Mouse (Mus musculus) E14TG2a.4 (cell line): ENCODE data around the gene Elmo1.

ENCODE experiments used
- H3K27me3 ChIP-seq: 2 replicates; pipeline ENCODE4 v1.6.1; 2014; ENCODE audit warnings: low read length, control low read depth; ENCODE audit not compliant: insufficient read depth
- H3K36me3 ChIP-seq: 2 replicates; pipeline ENCODE4 v1.6.1; 2014; ENCODE audit warnings: low read length, control low read depth; ENCODE audit not compliant: insufficient read depth
- H3K4me1 ChIP-seq: replicated peaks from 2 replicates; pipeline ENCODE4 v1.6.1; 2014; ENCODE audit warnings: low read depth, low read length, control low read depth
- H3K4me3 ChIP-seq: replicated peaks from 2 replicates; pipeline ENCODE4 v1.5.1; 2014; ENCODE audit warnings: mild to moderate bottlenecking, low read length
- H3K9me3 ChIP-seq: 2 replicates; pipeline ENCODE4 v1.6.1; 2014; ENCODE audit warnings: low read length, control low read depth
- CTCF ChIP-seq: conservative IDR thresholded peaks from 2 replicates; pipeline ENCODE4 v1.5.1; 2014; ENCODE audit warnings: low read length
- NANOG ChIP-seq: IDR thresholded peaks from 2 replicates; pipeline ENCODE4 v1.6.1; 2014; ENCODE audit warnings: borderline replicate concordance, low read length, mixed read lengths
- POU5F1 ChIP-seq: IDR thresholded peaks from 2 replicates; pipeline ENCODE4 v1.6.1; 2014; ENCODE audit warnings: low read length, borderline replicate concordance

The Elmo1 gene

DNA sequence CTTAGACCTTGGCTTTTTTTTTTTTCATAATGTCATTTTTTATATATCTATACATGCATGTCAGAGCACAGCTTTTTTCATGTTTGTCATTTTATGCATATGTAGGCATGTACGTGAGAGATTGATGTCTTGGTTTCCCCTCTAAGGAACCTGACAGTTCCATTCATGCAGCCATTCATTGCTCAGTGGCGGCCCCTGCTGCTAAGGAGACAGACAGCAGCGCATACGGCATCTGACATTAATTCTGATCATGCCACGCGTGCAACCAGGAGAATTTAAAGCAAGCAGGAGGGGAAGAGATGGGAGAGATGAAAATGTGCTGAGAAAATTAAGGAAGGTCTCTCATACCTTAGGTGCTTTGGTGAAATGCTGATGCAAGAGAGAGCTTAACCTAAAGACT is 381.3 kb downstream of the Elmo1 start:
- H3K9me3 ChIP-seq = peaks cover 7% of the 10 kb centered on the region; the same call in 1 of the 2 replicates
- no peaks in the 10 kb centered on the region for H3K27me3 ChIP-seq
- no peak overlapping the region for H3K4me3 ChIP-seq
- TF ChIP-seq POU5F1 (no peak), CTCF (peak; percentile 89), NANOG (no peak)
- H3K36me3 ChIP-seq = no peaks in the 10 kb centered on the region
- H3K4me1 ChIP-seq = peaks cover 24% of the 10 kb centered on the region

DNA sequence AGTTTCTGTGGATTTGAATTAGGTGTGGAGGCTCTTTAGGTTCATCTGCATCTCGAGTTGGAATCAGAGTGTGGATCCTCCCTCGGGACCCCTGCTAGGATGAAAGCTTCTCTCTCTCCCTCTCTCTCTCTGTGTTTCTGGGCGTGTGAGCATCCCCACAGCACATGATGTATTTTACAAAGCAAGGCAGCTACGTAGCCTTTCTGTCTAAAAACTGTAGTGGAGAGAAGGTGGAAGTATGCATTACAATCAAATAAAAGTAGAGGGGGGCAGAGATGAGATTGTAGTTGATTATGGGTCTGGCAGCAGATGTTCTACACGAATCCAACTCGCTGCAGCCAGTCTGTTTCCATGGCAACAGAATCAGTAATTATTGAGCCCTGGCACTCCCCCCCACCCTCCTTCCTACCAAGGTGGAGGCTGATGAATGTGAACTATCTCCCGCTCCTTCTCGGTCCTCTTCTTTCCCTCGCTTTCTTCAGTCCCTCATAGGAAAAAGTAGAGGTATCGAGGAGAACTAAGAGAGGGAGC is 382.0 kb downstream of the Elmo1 start:
- Histone ChIP-seq H3K36me3 (no peaks in the 10 kb centered on the region), H3K4me3 (no peak overlapping the region), H3K9me3 (peaks cover 7% of the 10 kb centered on the region; the same call in 1 of the 2 replicates), H3K4me1 (peaks cover 24% of the 10 kb centered on the region), H3K27me3 (no peaks in the 10 kb centered on the region)
- TF ChIP-seq NANOG (no peak), POU5F1 (no peak), CTCF (no peak)

DNA sequence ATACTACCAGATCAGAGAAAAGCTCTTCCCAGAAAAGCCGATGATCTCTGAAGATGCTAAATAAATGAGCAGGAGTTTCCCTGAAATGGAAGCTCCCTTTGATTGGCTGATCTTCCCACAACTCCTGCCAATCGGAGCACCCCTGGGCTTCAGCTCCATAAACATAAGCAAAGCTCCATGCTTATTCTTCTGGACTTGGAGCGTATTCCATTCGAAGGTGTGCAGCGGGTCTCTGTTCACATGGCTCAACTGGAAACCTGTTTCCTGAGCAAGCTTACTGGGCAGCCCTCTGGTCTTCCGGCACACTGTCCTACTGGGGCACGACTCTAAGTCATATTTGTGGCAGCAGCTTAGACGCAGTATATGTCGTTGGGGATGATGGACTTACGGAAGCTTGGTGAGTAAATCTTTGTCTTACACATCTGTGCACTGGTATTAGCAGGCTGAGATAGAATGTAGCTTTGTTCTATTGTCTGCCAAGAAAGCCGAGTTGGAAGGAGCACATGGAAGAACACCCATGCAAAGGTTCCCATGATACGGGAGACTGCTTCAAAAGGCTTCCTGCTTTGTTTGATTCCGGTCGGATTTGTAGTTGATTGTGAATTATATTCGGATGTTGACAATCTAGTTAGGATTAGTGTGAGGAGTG is 382.6 kb downstream of the Elmo1 start:
- Histone ChIP-seq H3K36me3 (no peaks in the 10 kb centered on the region), H3K4me1 (peaks cover 24% of the 10 kb centered on the region), H3K4me3 (no peak overlapping the region), H3K27me3 (no peaks in the 10 kb centered on the region), H3K9me3 (peaks cover 7% of the 10 kb centered on the region; the same call in 1 of the 2 replicates)
- TF ChIP-seq POU5F1 (no peak), NANOG (no peak), CTCF (no peak)

DNA sequence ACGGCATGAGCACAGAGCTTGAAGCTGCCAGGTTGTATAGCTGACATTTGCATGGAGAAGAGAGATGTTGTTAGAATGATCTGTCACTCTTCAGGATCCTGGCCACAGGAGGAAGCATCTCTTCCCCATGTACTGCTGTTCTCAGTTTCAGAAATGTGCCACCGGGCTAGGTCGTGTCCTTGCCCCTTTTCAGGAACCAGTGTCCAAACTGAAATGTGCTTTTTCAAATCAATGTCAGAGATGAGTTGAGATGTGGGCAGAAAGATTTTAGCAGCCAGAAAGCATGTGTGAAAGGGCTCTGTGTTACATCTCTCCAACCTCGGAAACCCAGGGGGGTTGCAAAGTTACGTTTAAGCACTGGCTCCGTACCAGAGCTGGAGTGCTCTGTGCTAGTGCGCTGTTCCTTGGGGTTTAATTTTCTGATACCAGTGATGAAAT is 383.3 kb downstream of the Elmo1 start:
- TF ChIP-seq NANOG (no peak), CTCF (no peak), POU5F1 (no peak)
- Histone ChIP-seq H3K36me3 (no peaks in the 10 kb centered on the region), H3K27me3 (no peaks in the 10 kb centered on the region), H3K9me3 (peaks cover 7% of the 10 kb centered on the region; the same call in 1 of the 2 replicates), H3K4me3 (no peak overlapping the region), H3K4me1 (peaks cover 24% of the 10 kb centered on the region)

DNA sequence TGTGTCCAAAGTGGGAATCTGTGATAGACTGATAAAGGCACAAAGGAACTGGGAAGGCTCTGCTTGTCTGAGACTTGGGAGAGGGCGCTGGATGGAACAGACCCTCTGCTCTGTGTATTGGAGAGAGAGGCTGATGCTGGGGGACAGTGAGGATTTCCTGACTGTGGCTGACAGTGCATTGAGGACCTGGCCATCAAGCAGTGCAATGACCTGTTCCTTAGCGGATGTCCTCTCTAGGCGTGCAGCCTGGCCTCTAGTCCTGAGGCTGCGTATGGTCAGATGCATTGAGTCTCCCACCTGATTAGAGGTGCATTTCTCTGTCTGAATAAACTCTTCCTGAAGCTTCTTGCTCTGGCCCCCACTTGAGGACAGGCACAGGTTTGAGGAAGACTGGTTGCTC is 384.2 kb downstream of the Elmo1 start:
- Histone ChIP-seq H3K4me3 (no peak overlapping the region), H3K36me3 (no peaks in the 10 kb centered on the region), H3K4me1 (peaks cover 18% of the 10 kb centered on the region), H3K27me3 (no peaks in the 10 kb centered on the region), H3K9me3 (peaks cover 7% of the 10 kb centered on the region; the same call in 1 of the 2 replicates)
- TF ChIP-seq POU5F1 (no peak), CTCF (no peak), NANOG (no peak)

DNA sequence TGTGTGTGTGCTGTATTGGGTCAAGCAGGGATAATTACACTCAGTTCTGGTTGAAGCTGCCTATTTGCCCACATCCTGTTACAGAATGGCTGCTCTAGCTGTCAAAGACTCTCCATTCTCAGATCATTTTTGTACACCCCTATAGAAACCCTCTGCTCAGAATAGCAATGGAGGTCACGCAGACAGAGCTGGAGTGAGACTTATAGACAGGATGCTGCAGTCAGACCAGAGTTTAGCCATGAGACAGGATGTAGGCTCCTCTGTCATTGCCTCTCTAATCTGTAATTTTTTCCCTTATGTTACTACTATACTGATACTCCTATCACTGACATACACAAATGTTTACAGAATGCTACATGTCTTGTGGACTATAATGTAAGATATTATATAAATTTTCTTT is 391.4 kb downstream of the Elmo1 start:
- Histone ChIP-seq H3K27me3 (no peaks in the 10 kb centered on the region), H3K4me1 (no peaks in the 10 kb centered on the region), H3K9me3 (no peaks in the 10 kb centered on the region), H3K4me3 (no peak overlapping the region), H3K36me3 (no peaks in the 10 kb centered on the region)
- TF ChIP-seq POU5F1 (no peak), NANOG (no peak), CTCF (no peak)

DNA sequence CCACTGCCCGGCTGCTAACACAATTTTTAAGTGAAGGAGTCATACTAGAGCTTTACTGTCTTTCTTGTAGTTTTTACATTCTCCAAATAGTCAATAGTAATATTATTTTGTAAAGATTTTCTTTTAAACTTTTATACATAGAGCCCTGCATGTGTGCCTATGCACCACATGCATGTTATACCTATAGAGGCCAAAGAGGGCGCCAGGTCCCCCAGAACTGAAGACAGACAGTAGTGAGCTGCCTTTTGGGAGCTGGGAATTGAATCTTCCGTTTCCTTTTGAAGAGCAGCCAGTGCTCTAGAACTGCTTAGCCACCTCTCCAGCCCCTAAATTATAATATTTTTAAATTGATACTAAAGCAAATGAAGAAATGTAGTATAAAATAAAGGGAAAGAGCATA is 398.7 kb downstream of the Elmo1 start:
- no peaks in the 10 kb centered on the region for H3K27me3 ChIP-seq
- 0 out of 2 replicates have a peak, but pooled peaks cover 2% of the 10 kb centered on the region for H3K36me3 ChIP-seq
- H3K4me3 ChIP-seq = no peak overlapping the region
- TF ChIP-seq POU5F1 = no peak
- TF ChIP-seq NANOG = no peak
- no peak for TF ChIP-seq CTCF
- H3K4me1 ChIP-seq = no peaks in the 10 kb centered on the region
- H3K9me3 ChIP-seq = peaks cover 26% of the 10 kb centered on the region

DNA sequence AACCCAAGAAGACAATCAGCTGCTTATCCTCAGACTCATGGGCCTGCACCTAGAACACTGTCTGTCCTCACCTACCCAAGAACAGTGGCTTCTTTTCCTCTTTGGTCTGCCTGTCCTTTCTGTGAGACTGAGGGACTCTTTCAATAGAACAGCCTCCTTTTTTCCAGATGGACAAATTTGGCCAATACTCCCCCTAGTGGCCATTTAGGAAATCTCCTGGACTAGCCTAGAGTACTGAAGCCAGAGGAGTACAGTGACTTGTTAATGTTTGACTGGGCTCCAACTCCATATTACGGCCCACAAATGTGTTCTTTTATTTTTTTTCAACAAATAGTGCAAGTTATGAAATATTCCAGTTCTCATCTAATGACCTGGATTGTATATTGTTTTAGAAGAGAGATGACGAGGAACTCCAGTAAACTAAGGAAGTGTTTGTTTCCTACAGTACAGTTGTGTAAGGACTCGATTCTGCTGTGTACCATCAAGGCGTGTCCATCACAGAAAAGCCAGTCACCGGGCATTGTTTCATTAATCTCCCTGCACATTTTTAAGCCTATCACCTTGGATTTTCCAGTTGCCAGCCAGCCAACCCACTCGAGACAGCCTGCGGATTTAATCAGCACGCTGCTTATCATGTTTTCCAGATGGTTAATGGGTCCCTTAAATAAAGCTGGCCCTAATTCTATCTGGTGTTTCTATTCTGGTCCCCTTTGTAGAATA is 399.5 kb downstream of the Elmo1 start:
- Histone ChIP-seq H3K36me3 (0 out of 2 replicates have a peak, but pooled peaks cover 2% of the 10 kb centered on the region), H3K27me3 (no peaks in the 10 kb centered on the region), H3K4me1 (no peaks in the 10 kb centered on the region), H3K9me3 (peaks cover 33% of the 10 kb centered on the region), H3K4me3 (no peak overlapping the region)
- TF ChIP-seq NANOG (no peak), CTCF (peak; percentile 86)
